Mouse (Mus musculus): ENCODE data around the gene Spef1. TPM values are rescaled to one million over a fixed set of nuclear protein-coding genes. Genes with fewer than 3 reads are reported as not detected.
"Not testable (repeated sequence)": the region's sequence is repeated elsewhere in the genome, so short reads cannot be mapped to it uniquely, and the experiment has no call there.

Spef1 gene
- polyA plus RNA-seq, 1 experiment from 2014 or later, result 3.7 TPM

DNA sequence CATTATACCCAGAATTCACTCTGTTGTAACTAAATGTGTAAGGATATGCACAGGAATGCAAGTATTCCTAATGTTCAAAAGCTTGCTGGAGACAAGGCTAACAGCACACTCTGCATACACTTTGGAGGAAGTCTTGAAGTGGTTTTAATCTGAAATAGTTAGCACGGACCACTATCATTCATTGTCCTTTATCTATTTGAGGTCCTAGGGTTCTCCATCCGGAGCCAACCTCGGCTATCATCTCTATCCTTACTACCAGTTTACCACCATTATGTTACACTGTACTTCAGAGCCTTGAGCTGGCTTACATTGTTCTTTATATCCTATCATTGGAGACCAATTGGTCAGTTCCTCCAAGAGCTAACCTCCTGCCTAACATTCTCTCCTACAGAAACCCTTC lies 40.2 kb upstream of the Spef1 start:
- TF ChIP-seq CTCF (IDR thresholded peaks at IDR 0.05; ENCODE audit: low read depth), result no peak
- no peaks in the 10 kb centered on the region for H3K9me3 ChIP-seq (replicated peaks; ENCODE audit: low read length)
- H3K4me2 ChIP-seq (ENCODE audit: low read length), result no peak overlapping the region
- no peak overlapping the region for H3K9ac ChIP-seq (ENCODE audit: low read depth, low read length)
- DNase-seq (ENCODE audit: low spot score) (no peak), ATAC-seq (replicated peaks; ENCODE audit: low FRiP score, low read depth) (no peak)
- H3K4me1 ChIP-seq (replicated peaks; ENCODE audit: insufficient read depth, low read length), result no peaks in the 10 kb centered on the region
- 86% methylated on average over 3 of the region's 3 CpGs for WGBS
- H3K27ac ChIP-seq, result no peak overlapping the region
- H3K27me3 ChIP-seq (ENCODE audit: insufficient read depth, low read length), result no peaks in the 10 kb centered on the region
- H3K4me3 ChIP-seq (replicated peaks; ENCODE audit: low read depth, low read length), result no peak overlapping the region
- no peaks in the 10 kb centered on the region for H3K36me3 ChIP-seq (ENCODE audit: insufficient read depth, low read length)

DNA sequence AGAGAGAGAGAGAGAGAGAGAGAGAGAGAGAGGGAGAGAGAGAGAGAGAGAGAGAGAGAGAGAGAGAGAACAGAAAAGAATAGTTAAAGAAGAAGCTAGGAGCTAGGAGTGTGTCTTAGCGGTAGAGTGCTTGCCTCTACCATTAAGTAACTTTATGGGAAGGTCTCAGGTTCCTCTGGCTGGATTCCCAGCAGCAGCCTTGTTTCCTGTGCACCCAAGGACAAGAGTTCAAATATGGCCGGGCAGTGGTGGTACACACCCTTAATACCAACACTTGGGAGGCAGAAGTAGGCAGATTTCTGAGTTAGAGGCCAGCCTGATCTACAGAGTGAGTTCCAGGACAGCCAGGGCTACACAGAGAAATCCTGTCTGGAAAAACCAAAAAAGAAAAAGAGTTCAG lies 39.6 kb upstream of the Spef1 start:
- DNase-seq (ENCODE audit: low spot score); H3K4me2 ChIP-seq (ENCODE audit: low read length); H3K27me3 ChIP-seq (ENCODE audit: insufficient read depth, low read length); H3K9ac ChIP-seq (ENCODE audit: low read depth, low read length); H3K4me3 ChIP-seq (replicated peaks; ENCODE audit: low read depth, low read length); H3K27ac ChIP-seq; H3K9me3 ChIP-seq (replicated peaks; ENCODE audit: low read length); H3K36me3 ChIP-seq (ENCODE audit: insufficient read depth, low read length); ATAC-seq (replicated peaks; ENCODE audit: low FRiP score, low read depth); H3K4me1 ChIP-seq (replicated peaks; ENCODE audit: insufficient read depth, low read length): not testable (repeated sequence)
- WGBS, result 51% methylated on average over 2 of the region's 2 CpGs

DNA sequence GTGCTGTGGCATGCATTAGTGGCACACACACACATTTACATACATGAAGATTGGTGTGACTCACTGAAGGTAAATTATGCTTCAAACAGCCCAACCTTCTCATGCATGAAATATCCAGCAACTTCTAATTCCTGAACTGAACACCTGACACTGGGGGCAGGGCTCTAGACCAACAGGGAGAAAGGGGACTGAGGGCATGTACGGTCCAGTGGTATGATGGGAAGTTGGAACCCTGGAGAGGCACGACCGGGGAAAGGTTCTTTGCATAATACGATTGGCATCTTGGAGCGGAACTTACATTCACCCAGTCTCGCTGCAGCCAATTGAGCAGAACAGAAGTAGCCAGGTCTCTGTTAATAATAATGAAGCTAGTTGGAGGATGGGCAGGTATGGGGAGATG lies 38.1 kb upstream of the Spef1 start:
- no peak for TF ChIP-seq CTCF (IDR thresholded peaks at IDR 0.05; ENCODE audit: low read depth)
- Histone ChIP-seq H3K9ac (ENCODE audit: low read depth, low read length) (no peak overlapping the region), H3K27ac (peak overlapping the region; percentile 72), H3K4me2 (ENCODE audit: low read length) (no peak overlapping the region), H3K36me3 (ENCODE audit: insufficient read depth, low read length) (no peaks in the 10 kb centered on the region), H3K4me1 (replicated peaks; ENCODE audit: insufficient read depth, low read length) (no peaks in the 10 kb centered on the region), H3K27me3 (ENCODE audit: insufficient read depth, low read length) (no peaks in the 10 kb centered on the region), H3K4me3 (replicated peaks; ENCODE audit: low read depth, low read length) (no peak overlapping the region), H3K9me3 (replicated peaks; ENCODE audit: low read length) (no peaks in the 10 kb centered on the region)
- 60% methylated on average over 6 of the region's 6 CpGs for WGBS
- peak; percentile 96 for ATAC-seq (replicated peaks; ENCODE audit: low FRiP score, low read depth)
- peak; percentile 68 for DNase-seq (ENCODE audit: low spot score)

DNA sequence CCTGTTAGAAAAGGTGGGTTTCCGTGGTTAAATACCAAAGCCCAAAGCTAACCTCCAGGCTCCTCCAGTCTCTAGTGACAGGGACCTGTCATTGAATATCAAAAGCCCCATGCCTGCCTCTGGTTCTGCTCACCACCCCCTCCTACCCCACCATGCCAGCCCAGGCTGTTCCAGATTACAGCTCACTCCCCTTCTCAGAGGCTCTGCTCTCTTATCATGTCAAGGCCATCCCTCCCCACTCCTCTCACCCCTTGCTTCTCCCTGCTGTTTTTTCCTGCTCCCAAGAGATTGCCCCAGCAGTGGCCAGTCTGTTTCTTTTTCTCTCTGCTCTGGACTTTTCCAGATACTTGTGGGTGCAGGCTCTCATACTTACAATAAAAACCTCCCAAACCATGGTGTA lies 36.5 kb upstream of the Spef1 start:
- no peak for TF ChIP-seq CTCF (IDR thresholded peaks at IDR 0.05; ENCODE audit: low read depth)
- H3K4me1 ChIP-seq (replicated peaks; ENCODE audit: insufficient read depth, low read length), result no peaks in the 10 kb centered on the region
- H3K4me2 ChIP-seq (ENCODE audit: low read length), result no peak overlapping the region
- no peak overlapping the region for H3K27ac ChIP-seq
- ATAC-seq (replicated peaks; ENCODE audit: low FRiP score, low read depth) (no peak), DNase-seq (ENCODE audit: low spot score) (no peak)
- H3K36me3 ChIP-seq (ENCODE audit: insufficient read depth, low read length), result no peaks in the 10 kb centered on the region
- no peaks in the 10 kb centered on the region for H3K27me3 ChIP-seq (ENCODE audit: insufficient read depth, low read length)
- no peaks in the 10 kb centered on the region for H3K9me3 ChIP-seq (replicated peaks; ENCODE audit: low read length)
- 77% methylated on average over 1 of the region's 1 CpGs for WGBS
- H3K4me3 ChIP-seq (replicated peaks; ENCODE audit: low read depth, low read length), result no peak overlapping the region
- no peak overlapping the region for H3K9ac ChIP-seq (ENCODE audit: low read depth, low read length)

DNA sequence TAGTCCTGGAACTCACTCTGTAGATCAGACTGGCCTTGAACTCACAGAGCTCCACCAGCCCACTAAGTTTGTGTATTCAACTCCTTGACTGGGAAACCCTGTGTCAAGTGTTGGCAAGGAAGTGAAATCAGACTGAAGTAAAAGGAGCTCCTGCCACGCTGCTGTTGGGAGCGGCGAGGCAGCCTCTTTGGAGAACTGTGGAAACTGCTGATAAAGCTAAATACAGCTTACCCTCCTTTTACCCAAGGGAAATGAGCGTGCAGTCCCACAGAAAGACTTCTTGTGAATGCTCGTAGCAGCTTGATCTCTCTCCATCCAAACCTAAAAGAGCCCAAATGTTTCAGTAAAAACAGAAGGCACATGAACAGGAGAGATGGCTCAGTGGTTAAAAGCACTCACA lies 35.5 kb upstream of the Spef1 start:
- H3K4me1 ChIP-seq (replicated peaks; ENCODE audit: insufficient read depth, low read length), result no peaks in the 10 kb centered on the region
- 45% methylated on average over 5 of the region's 5 CpGs for WGBS
- H3K27ac ChIP-seq, result no peak overlapping the region
- no peak overlapping the region for H3K9ac ChIP-seq (ENCODE audit: low read depth, low read length)
- no peaks in the 10 kb centered on the region for H3K9me3 ChIP-seq (replicated peaks; ENCODE audit: low read length)
- no peak for TF ChIP-seq CTCF (IDR thresholded peaks at IDR 0.05; ENCODE audit: low read depth)
- DNase-seq (ENCODE audit: low spot score) (no peak), ATAC-seq (replicated peaks; ENCODE audit: low FRiP score, low read depth) (no peak)
- no peak overlapping the region for H3K4me3 ChIP-seq (replicated peaks; ENCODE audit: low read depth, low read length)
- no peaks in the 10 kb centered on the region for H3K27me3 ChIP-seq (ENCODE audit: insufficient read depth, low read length)
- no peak overlapping the region for H3K4me2 ChIP-seq (ENCODE audit: low read length)
- no peaks in the 10 kb centered on the region for H3K36me3 ChIP-seq (ENCODE audit: insufficient read depth, low read length)

DNA sequence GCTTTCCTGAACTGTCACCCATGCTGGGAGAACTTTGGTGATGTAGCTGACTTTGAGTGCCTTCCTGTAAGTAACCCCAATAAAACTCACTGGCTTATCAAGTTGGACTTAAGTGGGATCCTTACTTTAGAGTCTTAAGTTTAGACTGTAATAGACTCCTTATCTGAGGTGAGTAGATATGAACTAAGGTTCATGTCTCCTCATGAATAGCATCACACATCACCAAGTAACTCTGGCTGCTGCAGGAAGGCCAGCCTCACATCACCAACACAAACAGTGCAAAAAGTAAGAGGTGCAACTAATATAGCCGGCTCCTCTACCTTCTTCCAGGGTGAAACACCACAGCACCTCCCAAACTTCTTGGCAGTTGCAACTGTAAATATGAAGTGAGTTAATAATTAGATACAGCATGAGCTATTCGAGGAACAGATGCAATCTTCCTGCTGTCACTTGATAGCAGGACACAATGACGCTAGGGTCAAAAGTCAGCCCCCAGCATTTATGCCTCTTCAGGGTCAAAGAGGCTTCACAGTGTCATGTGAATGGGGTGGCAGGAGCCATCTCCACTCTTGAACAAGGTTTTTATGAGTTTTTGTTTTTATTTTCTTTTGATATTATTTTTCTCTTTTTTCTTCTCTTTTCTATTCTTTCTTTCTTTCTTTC lies 34.9 kb upstream of the Spef1 start:
- H3K4me3 ChIP-seq (replicated peaks; ENCODE audit: low read depth, low read length), result no peak overlapping the region
- WGBS, result 43% methylated on average over 3 of the region's 3 CpGs
- H3K4me1 ChIP-seq (replicated peaks; ENCODE audit: insufficient read depth, low read length), result no peaks in the 10 kb centered on the region
- no peaks in the 10 kb centered on the region for H3K9me3 ChIP-seq (replicated peaks; ENCODE audit: low read length)
- H3K36me3 ChIP-seq (ENCODE audit: insufficient read depth, low read length), result no peaks in the 10 kb centered on the region
- no peak overlapping the region for H3K27ac ChIP-seq
- TF ChIP-seq CTCF (IDR thresholded peaks at IDR 0.05; ENCODE audit: low read depth), result no peak
- DNase-seq (ENCODE audit: low spot score), result no peak
- no peak overlapping the region for H3K9ac ChIP-seq (ENCODE audit: low read depth, low read length)
- no peak overlapping the region for H3K4me2 ChIP-seq (ENCODE audit: low read length)
- H3K27me3 ChIP-seq (ENCODE audit: insufficient read depth, low read length), result no peaks in the 10 kb centered on the region
- no peak for ATAC-seq (replicated peaks; ENCODE audit: low FRiP score, low read depth)

DNA sequence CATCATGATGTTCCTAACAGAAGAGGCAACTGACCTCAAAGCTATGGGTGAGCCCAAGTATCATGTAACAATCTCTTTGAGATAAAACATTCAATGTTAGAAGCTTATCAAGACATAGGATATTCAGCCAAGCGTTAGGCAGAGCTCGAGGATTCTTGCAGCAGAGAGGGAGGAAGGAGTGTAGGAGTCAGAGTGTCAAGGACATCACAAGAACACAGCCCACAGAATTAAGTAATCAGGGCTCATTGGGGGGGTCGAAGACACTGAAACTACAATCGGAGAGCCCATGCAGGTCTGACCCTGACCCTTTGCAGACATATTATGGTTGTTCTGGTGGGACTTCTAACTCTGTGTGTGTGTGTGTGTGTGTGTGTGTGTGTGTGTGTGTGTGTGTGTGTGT lies 32.9 kb upstream of the Spef1 start:
- 46% methylated on average over 4 of the region's 4 CpGs for WGBS
- no peak for ATAC-seq (replicated peaks; ENCODE audit: low FRiP score, low read depth)
- Histone ChIP-seq H3K9ac (ENCODE audit: low read depth, low read length) (no peak overlapping the region), H3K4me1 (replicated peaks; ENCODE audit: insufficient read depth, low read length) (no peaks in the 10 kb centered on the region), H3K27me3 (ENCODE audit: insufficient read depth, low read length) (no peaks in the 10 kb centered on the region), H3K36me3 (ENCODE audit: insufficient read depth, low read length) (no peaks in the 10 kb centered on the region), H3K4me3 (replicated peaks; ENCODE audit: low read depth, low read length) (no peak overlapping the region), H3K9me3 (replicated peaks; ENCODE audit: low read length) (no peaks in the 10 kb centered on the region), H3K4me2 (ENCODE audit: low read length) (no peak overlapping the region), H3K27ac (no peak overlapping the region)
- DNase-seq (ENCODE audit: low spot score), result no peak
- TF ChIP-seq CTCF (IDR thresholded peaks at IDR 0.05; ENCODE audit: low read depth), result no peak

Measured in kidney, postnatal 0 days (tissue).